Mouse (Mus musculus) CD4-positive, CD25-positive, alpha-beta regulatory T cell, adult 4 months (primary cell): ENCODE measurements around the gene Ankrd33. TPM values are rescaled to one million over a fixed set of nuclear protein-coding genes. Genes with fewer than 3 reads are reported as not detected.

Experiments
- ATAC-seq: one replicate; pipeline ENCODE4 v1.8.0; 2017
- polyA plus RNA-seq, 2 experiments: library from polyadenylated mRNA; unstranded; fragments of 100-300 nt; shearing (Covaris generic); gene quantifications; one replicate each; pipeline ENCODE4 v1.2.1; 2017

The Ankrd33 gene
- polyA plus RNA-seq: not detected

DNA sequence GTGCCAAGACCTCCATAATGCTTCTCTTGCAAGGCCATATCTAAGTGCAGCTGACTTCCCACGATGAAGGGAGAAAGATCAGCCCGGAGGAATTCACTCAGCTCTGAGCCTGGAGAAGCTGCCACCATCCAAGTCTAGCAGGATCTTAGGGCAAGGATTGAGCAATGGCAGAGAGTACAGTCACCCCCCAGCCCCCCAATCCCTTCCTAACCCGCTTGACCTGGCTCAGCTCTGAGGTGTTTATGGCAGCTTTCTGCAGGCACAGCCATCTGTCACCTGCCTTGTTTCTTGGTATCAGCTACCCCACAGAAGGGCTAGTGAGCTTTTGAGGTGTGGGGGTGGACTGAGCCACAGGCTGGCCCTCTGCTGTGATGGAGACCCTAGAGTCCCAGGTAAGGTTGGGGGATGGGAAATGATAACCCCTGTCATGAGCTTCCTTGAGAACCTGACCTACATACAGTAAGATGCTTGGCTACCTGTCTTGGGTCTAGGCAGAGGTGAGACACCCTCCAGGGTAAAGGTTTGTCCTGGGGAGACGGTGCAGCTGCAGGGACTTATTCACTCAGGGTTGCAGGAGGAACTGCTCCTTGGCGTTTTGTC, at the start of gene Ankrd33:
Ankrd33 (plus strand) TSS at position 245 of the 600 bp plus-strand sequence.
- no peak for ATAC-seq

DNA sequence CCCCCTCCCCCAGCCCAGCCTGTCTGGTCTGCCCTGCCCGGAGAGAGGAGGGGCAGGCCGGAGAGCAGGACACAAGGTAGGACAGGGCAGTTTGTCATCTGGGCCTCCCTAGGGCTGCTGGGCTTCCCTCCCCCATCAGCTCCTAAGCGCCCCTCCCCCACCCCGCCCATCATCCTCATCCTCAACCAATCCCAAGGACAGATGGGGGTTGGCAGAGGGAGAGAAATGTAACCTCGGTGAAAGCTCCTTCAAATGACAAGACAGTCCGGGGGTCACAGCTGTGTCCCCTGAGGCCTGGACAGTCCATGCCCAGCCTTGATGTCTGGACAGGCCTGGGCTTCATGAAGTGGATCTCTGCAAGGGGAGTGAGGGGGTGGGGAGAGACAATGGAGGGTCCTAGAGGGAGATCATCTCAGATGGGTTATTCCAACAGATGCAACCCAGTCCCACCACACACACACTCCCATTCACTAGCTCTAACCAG, 49.1 kb upstream of the Ankrd33 start:
- no peak for ATAC-seq

- no peak for ATAC-seq
Observed at GRCm38 (mm10) chr15:101066920-101067696, 48.4 kb upstream of the Ankrd33 start.

DNA sequence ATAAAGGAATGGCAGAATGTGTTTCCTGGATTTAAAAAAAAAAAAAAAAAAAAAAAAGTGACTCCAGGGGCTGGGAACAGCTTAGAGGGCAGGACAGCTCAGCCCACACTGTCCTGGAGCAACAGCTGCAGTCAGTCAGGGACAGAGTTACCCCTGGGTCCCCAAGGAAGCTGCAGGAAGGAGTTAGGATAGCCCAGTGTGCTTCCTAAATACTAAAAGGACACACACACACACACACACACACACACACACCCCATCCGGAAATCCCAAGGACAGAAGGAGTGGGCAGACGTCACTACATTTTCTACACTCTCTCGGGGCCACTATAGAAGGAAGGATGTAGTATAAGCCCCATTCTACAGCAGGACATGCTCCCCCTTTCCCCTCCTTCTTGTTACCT, 47.5 kb upstream of the Ankrd33 start:
- ATAC-seq: no peak

DNA sequence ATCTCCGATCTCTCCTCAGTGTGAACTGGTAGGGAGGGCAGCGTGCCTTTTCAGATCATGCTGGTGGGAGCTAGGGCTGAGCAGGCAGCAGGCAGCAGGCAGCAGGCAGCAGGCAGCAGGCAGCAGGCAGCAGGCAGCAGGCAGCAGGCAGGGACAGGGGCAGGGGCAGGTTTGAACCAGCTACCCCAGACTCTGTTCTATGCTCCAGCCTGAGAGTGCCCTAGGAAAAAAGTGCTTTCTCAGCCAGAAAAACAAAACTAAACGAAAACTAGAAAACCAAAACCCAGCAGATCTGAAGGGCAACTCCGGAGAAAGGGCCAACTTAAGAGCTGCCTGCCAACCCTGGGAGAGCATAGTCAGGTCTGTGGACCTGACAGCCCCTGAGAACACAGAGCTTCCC, 46.9 kb upstream of the Ankrd33 start:
- ATAC-seq: no peak

GRCm38 (mm10) chr15:101069641-101070190, 45.8 kb upstream of the Ankrd33 start:
- ATAC-seq: no peak

DNA sequence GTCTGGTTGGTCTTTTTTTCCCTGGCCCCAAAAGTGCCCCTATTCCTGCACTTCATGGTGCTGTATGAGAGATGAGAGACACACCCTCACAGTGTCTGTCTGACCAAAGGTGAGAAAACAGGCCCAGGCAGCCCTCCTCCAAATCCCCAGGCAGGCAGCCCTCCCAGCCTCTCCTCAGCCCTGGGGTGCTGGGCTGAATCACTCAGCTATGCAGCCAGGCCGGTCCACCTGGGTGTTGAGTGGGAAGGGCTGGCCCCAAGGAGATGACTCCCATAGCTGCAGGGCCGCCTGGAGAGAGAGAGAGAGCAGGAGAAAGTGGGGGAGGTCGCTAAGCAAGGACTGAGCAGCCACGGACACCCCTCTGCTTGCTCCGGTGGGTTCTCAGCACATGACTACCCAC, 44.8 kb upstream of the Ankrd33 start:
- no peak for ATAC-seq

GRCm38 (mm10) chr15:101072736-101073135, 42.8 kb upstream of the Ankrd33 start:
- ATAC-seq: no peak

- no peak for ATAC-seq
Observed at GRCm38 (mm10) chr15:101074067-101074466, 41.5 kb upstream of the Ankrd33 start.

DNA sequence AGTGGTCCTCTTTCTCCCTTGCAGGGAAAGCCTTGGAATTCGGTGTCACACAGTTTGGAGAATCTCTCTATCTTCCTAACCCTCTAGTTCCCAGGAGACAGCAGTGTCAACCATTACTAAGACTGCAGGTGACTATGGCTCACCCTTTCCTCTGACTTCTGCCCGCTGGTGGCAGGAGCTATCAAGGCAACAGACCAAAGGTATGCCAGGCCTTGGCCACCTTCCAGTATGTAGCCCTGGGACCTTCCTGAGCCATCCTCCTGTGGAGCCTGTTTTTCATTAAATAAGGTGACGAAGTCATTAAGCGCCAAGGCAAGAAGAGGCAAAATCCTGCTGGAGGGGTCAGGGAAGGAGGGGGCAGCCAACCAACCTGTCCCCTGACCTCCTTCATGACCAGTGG, 40.4 kb upstream of the Ankrd33 start:
- ATAC-seq: no peak

- no peak for ATAC-seq
Observed at GRCm38 (mm10) chr15:101075656-101076055, 39.9 kb upstream of the Ankrd33 start.

GRCm38 (mm10) chr15:101076071-101077000, 39.2 kb upstream of the Ankrd33 start:
- ATAC-seq: no peak

GRCm38 (mm10) chr15:101077001-101077812, 38.3 kb upstream of the Ankrd33 start:
- ATAC-seq: no peak

GRCm38 (mm10) chr15:101077813-101078730, 37.5 kb upstream of the Ankrd33 start, which contains the start of gene Fignl2:
Gene Fignl2, minus strand, starts transcription at chr15:101078567.
- no peak for ATAC-seq

- ATAC-seq: no peak
Observed at GRCm38 (mm10) chr15:101078731-101079156, 36.8 kb upstream of the Ankrd33 start.

DNA sequence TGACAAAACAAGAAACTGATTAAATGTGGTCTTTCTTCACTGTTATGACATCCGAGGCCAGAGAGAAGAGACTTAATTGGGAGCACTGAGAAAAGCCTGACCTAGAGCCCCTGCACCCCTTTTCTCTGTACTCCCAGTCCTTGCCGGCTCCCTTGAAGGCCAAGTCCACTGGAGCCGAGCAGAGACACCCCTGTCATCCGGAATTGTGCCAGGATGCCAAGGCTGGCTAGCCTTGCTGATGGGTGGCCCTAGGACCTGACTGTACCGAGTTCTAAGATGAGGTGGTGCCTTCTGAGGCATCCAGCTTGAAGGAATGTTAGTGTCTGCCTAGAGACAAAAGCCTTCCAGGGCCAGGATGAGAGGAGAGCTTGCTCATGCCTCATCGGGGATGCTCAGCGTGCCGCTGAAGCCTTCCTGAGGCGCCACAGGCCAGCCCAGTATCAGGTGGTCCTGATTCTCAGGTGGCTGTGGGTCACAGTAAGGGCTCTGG, 35.5 kb upstream of the Ankrd33 start:
- no peak for ATAC-seq

DNA sequence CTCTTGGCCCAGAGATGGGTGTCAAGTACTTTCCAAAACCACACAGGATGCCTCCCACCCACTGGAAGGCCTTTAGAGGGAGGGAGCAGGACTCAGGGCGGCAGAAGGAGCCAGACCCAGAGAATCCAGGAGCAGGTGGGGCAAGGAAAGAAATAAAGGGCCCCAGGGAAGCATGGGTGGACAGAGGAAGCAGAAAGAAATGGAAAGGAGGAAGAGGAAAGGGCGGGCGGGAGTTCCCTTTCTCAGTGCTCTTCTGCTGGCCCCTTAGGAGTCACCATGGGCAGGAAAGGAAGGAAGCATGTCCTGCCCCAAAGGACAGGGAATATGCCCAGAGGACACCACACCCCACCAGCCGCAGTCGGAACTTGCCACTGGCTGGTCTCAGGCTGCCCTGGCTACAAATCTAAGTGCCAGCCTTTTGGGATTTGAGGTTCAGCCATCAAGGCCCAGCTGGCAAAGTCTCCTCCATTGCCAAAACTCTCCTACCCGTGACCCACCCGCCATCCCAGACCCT, 34.5 kb upstream of the Ankrd33 start:
- ATAC-seq: no peak

- no peak for ATAC-seq
Observed at GRCm38 (mm10) chr15:101082236-101082635, 33.3 kb upstream of the Ankrd33 start.

DNA sequence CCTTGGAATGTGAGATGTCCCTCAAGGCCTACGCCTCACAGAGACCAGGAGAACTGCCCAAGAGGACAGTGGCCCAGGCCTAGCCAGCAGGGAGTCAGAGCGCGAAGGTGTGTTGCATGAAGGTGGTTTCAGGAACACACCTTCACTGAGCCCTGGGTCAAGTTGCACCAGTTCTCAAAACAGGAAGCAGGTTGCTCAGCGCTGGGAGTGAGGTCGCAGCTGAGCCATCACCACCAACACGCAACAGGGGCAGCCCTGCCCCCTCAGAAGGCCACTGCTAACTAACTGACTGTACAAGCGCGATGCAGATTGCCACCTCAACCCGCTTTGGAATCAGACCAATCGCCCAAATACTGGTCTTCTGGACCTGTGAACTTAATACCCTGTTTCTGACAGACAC, 31.1 kb upstream of the Ankrd33 start:
- ATAC-seq: no peak

- no peak for ATAC-seq
Observed at GRCm38 (mm10) chr15:101086451-101086850, 29.1 kb upstream of the Ankrd33 start.
